Mouse (Mus musculus): ENCODE measurements around the gene Echdc3. TPM values are rescaled to one million over a fixed set of nuclear protein-coding genes. Genes with fewer than 3 reads are reported as not detected.
A peak's percentile ranks its signal among the peaks of the same experiment; 100 is the strongest.

Echdc3 gene
- polyA plus RNA-seq (2016; fragmentation: Nextera tagmentation; extraction: Ambion mirVana), result 1.4 and 2.3 TPM in 2 replicates

GRCm38 (mm10) chr2:6212724-6213511 lies at the start of gene Echdc3:
Gene Echdc3 (minus strand): TSS chr2:6213033.
- Histone ChIP-seq H3K36me3 (replicated peaks) (no peaks in the 10 kb centered on the region), H3K4me1 (peaks cover 31% of the 10 kb centered on the region), H3K4me3 (peak within 1 kb of the TSS; percentile 58), H3K27ac (peak within 1 kb of the TSS; percentile 85), H3K9me3 (no peaks in the 10 kb centered on the region), H3K27me3 (ENCODE audit: poor library complexity, severe bottlenecking) (0 out of 2 replicates have a peak, but pooled peaks cover 3% of the 10 kb centered on the region)
- WGBS, result 1% methylated on average over 30 of the region's 30 CpGs
- DNase-seq (ENCODE audit: extremely low spot score, low spot score), result peak; percentile 88

- peaks cover 86% of the 10 kb centered on the region for H3K27me3 ChIP-seq (ENCODE audit: poor library complexity, severe bottlenecking)
- DNase-seq (ENCODE audit: extremely low spot score, low spot score), result no peak
- WGBS, result 56% methylated on average over 9 of the region's 9 CpGs
- peaks cover 15% of the 10 kb centered on the region; the same call in 1 of the 2 replicates for H3K9me3 ChIP-seq
- H3K4me3 ChIP-seq, result peak overlapping the region; percentile 3; the same call in 1 of the 2 replicates
- no peaks in the 10 kb centered on the region for H3K36me3 ChIP-seq (replicated peaks)
- H3K4me1 ChIP-seq, result peaks cover 19% of the 10 kb centered on the region
- peak overlapping the region; percentile 63; the same call in 1 of the 2 replicates for H3K27ac ChIP-seq
These were observed 48.9 kb upstream of the Echdc3 start for GRCm38 (mm10) chr2:6261718-6262117.

GRCm38 (mm10) chr2:6261201-6261672 lies 48.4 kb upstream of the Echdc3 start:
- DNase-seq (ENCODE audit: extremely low spot score, low spot score), result peak; percentile 78
- 8% methylated on average over 8 of the region's 8 CpGs for WGBS
- peaks cover 86% of the 10 kb centered on the region for H3K27me3 ChIP-seq (ENCODE audit: poor library complexity, severe bottlenecking)

GRCm38 (mm10) chr2:6260661-6261060 lies 47.8 kb upstream of the Echdc3 start:
- WGBS, result 64% methylated on average over 4 of the region's 4 CpGs
- no peaks in the 10 kb centered on the region for H3K36me3 ChIP-seq (replicated peaks)
- H3K4me3 ChIP-seq, result no peak overlapping the region
- H3K9me3 ChIP-seq, result peaks cover 11% of the 10 kb centered on the region; the same call in 1 of the 2 replicates
- no peak for DNase-seq (ENCODE audit: extremely low spot score, low spot score)
- H3K4me1 ChIP-seq, result peaks cover 23% of the 10 kb centered on the region
- peaks cover 86% of the 10 kb centered on the region for H3K27me3 ChIP-seq (ENCODE audit: poor library complexity, severe bottlenecking)
- no peak overlapping the region for H3K27ac ChIP-seq

More at GRCm38 (mm10) chr2:6261201-6261672, 48.4 kb upstream of the Echdc3 start:
- Histone ChIP-seq H3K4me3 (peak overlapping the region; percentile 3; the same call in 1 of the 2 replicates), H3K36me3 (replicated peaks) (no peaks in the 10 kb centered on the region), H3K27ac (peak overlapping the region; percentile 63; the same call in 1 of the 2 replicates), H3K4me1 (peaks cover 20% of the 10 kb centered on the region), H3K9me3 (peaks cover 15% of the 10 kb centered on the region; the same call in 1 of the 2 replicates)

- 89% methylated on average over 3 of the region's 3 CpGs for WGBS
- Histone ChIP-seq H3K27me3 (ENCODE audit: poor library complexity, severe bottlenecking) (peaks cover 86% of the 10 kb centered on the region), H3K27ac (no peak overlapping the region), H3K36me3 (replicated peaks) (no peaks in the 10 kb centered on the region), H3K9me3 (peaks cover 11% of the 10 kb centered on the region; the same call in 1 of the 2 replicates), H3K4me1 (peaks cover 23% of the 10 kb centered on the region), H3K4me3 (no peak overlapping the region)
- DNase-seq (ENCODE audit: extremely low spot score, low spot score), result no peak
These were observed 46.3 kb upstream of the Echdc3 start for GRCm38 (mm10) chr2:6259182-6259581.

GRCm38 (mm10) chr2:6258026-6258425 lies 45.2 kb upstream of the Echdc3 start:
- no peak overlapping the region for H3K27ac ChIP-seq
- peaks cover 86% of the 10 kb centered on the region for H3K27me3 ChIP-seq (ENCODE audit: poor library complexity, severe bottlenecking)
- DNase-seq (ENCODE audit: extremely low spot score, low spot score), result no peak
- H3K36me3 ChIP-seq (replicated peaks), result no peaks in the 10 kb centered on the region
- no peak overlapping the region for H3K4me3 ChIP-seq
- peaks cover 23% of the 10 kb centered on the region for H3K4me1 ChIP-seq
- peaks cover 12% of the 10 kb centered on the region; the same call in 1 of the 2 replicates for H3K9me3 ChIP-seq
- WGBS, result 95% methylated on average over 4 of the region's 4 CpGs

- H3K27me3 ChIP-seq (ENCODE audit: poor library complexity, severe bottlenecking), result peaks cover 86% of the 10 kb centered on the region
- 71% methylated on average over 2 of the region's 2 CpGs for WGBS
- H3K27ac ChIP-seq, result no peak overlapping the region
- no peaks in the 10 kb centered on the region for H3K36me3 ChIP-seq (replicated peaks)
- no peak for DNase-seq (ENCODE audit: extremely low spot score, low spot score)
- peaks cover 19% of the 10 kb centered on the region for H3K4me1 ChIP-seq
- H3K9me3 ChIP-seq, result peaks cover 15% of the 10 kb centered on the region; the same call in 1 of the 2 replicates
- no peak overlapping the region for H3K4me3 ChIP-seq
These were observed 44.3 kb upstream of the Echdc3 start for GRCm38 (mm10) chr2:6257146-6257545.

GRCm38 (mm10) chr2:6255989-6256841 lies 43.4 kb upstream of the Echdc3 start:
- Histone ChIP-seq H3K4me3 (no peak overlapping the region), H3K9me3 (peaks cover 15% of the 10 kb centered on the region; the same call in 1 of the 2 replicates), H3K27me3 (ENCODE audit: poor library complexity, severe bottlenecking) (peaks cover 93% of the 10 kb centered on the region), H3K36me3 (replicated peaks) (no peaks in the 10 kb centered on the region), H3K4me1 (peaks cover 11% of the 10 kb centered on the region), H3K27ac (no peak overlapping the region)
- no peak for DNase-seq (ENCODE audit: extremely low spot score, low spot score)
- 75% methylated on average over 19 of the region's 19 CpGs for WGBS

- peaks cover 15% of the 10 kb centered on the region; the same call in 1 of the 2 replicates for H3K9me3 ChIP-seq
- no peak overlapping the region for H3K27ac ChIP-seq
- no peak for DNase-seq (ENCODE audit: extremely low spot score, low spot score)
- WGBS, result 88% methylated on average over 5 of the region's 5 CpGs
- H3K36me3 ChIP-seq (replicated peaks), result no peaks in the 10 kb centered on the region
- H3K4me1 ChIP-seq, result peaks cover 4% of the 10 kb centered on the region
- H3K4me3 ChIP-seq, result no peak overlapping the region
- H3K27me3 ChIP-seq (ENCODE audit: poor library complexity, severe bottlenecking), result peaks cover 98% of the 10 kb centered on the region
These were observed 42.7 kb upstream of the Echdc3 start for GRCm38 (mm10) chr2:6255402-6255988.

- Histone ChIP-seq H3K9me3 (peaks cover 7% of the 10 kb centered on the region; the same call in 1 of the 2 replicates), H3K4me1 (peaks cover 4% of the 10 kb centered on the region), H3K27me3 (ENCODE audit: poor library complexity, severe bottlenecking) (peaks cover 74% of the 10 kb centered on the region), H3K36me3 (replicated peaks) (no peaks in the 10 kb centered on the region), H3K27ac (no peak overlapping the region), H3K4me3 (no peak overlapping the region)
- 94% methylated on average over 3 of the region's 3 CpGs for whole genome bisulfite sequencing
- no peak for DNase-seq (ENCODE audit: extremely low spot score, low spot score)
These were observed 39.7 kb upstream of the Echdc3 start for GRCm38 (mm10) chr2:6252491-6252890.

GRCm38 (mm10) chr2:6251076-6251496 lies 38.3 kb upstream of the Echdc3 start:
- 82% methylated on average over 3 of the region's 3 CpGs for WGBS
- H3K4me3 ChIP-seq, result no peak overlapping the region
- no peak for DNase-seq (ENCODE audit: extremely low spot score, low spot score)
- H3K9me3 ChIP-seq, result peaks cover 7% of the 10 kb centered on the region; the same call in 1 of the 2 replicates
- H3K36me3 ChIP-seq (replicated peaks), result no peaks in the 10 kb centered on the region
- peaks cover 60% of the 10 kb centered on the region for H3K27me3 ChIP-seq (ENCODE audit: poor library complexity, severe bottlenecking)
- no peak overlapping the region for H3K27ac ChIP-seq
- peaks cover 1% of the 10 kb centered on the region for H3K4me1 ChIP-seq

GRCm38 (mm10) chr2:6241446-6241845 lies 28.6 kb upstream of the Echdc3 start:
- Histone ChIP-seq H3K9me3 (no peaks in the 10 kb centered on the region), H3K4me1 (peaks cover 20% of the 10 kb centered on the region; the same call in 1 of the 2 replicates), H3K4me3 (no peak overlapping the region), H3K36me3 (replicated peaks) (no peaks in the 10 kb centered on the region), H3K27ac (no peak overlapping the region), H3K27me3 (ENCODE audit: poor library complexity, severe bottlenecking) (peaks cover 6% of the 10 kb centered on the region; the same call in 1 of the 2 replicates)
- no peak for DNase-seq (ENCODE audit: extremely low spot score, low spot score)
- WGBS, result 94% methylated on average over 5 of the region's 5 CpGs

Measured in forebrain, embryonic 10.5 days (tissue).